Mouse (Mus musculus) left cerebral cortex, postnatal 14 days (tissue): ENCODE results near the gene Tnk1. TPM values are rescaled to one million over a fixed set of nuclear protein-coding genes. Genes with fewer than 3 reads are reported as not detected.

Source experiments
- DNase-seq, 2 experiments: peaks; one replicate each; pipeline ENCODE4 v3.0.0; 2021 to 2022; ENCODE audit warnings: low spot score in 2 of 2, mixed read lengths in 1 of 2
- intact Hi-C: fragments of 180-260 bp; cut with DNase I; formaldehyde crosslinking; loops from one replicate; pipeline ENCODE4 v1.15.1; 2025
- microRNA-seq, 2 experiments: library from miRNA; unstranded; fragments of <30 nt; microRNA quantifications; one replicate each; pipeline ENCODE4 v1.2.0; 2022
- total RNA-seq, 2 experiments: library from RNA; stranded (reverse); gene quantifications; 2 replicates each; pipeline ENCODE4 v1.2.3; 2021

Tnk1 gene
- total RNA-seq, 2 experiments from 2014 or later, result not detected

- intact Hi-C loops, result no loop called here
- no peak for DNase-seq
These were observed 40.2 kb downstream of the Tnk1 start, which contains the start of gene Spem2 for GRCm38 (mm10) chr11:69818365-69818764. Gene Spem2, minus strand, starts transcription at chr11:69818465.

- no peak for DNase-seq
These were observed 42.0 kb downstream of the Tnk1 start for GRCm38 (mm10) chr11:69816520-69816919.

GRCm38 (mm10) chr11:69815155-69815554 lies 43.4 kb downstream of the Tnk1 start, which contains the start of gene Gm39566:
Gene Gm39566, minus strand, starts transcription at chr11:69815298.
- no peak for DNase-seq
- intact Hi-C loops, result no loop called here

More at GRCm38 (mm10) chr11:69816520-69816919, 42.0 kb downstream of the Tnk1 start:
- intact Hi-C loops, result no loop called here

- intact Hi-C loops, result no loop called here
- no peak for DNase-seq
These were observed 48.2 kb downstream of the Tnk1 start for GRCm38 (mm10) chr11:69810280-69810679.

- intact Hi-C loops, result no loop called here
These were observed 50.9 kb downstream of the Tnk1 start for GRCm38 (mm10) chr11:69807641-69808040.

GRCm38 (mm10) chr11:69806378-69806777 lies 52.2 kb downstream of the Tnk1 start:
- intact Hi-C loops, result no loop called here
- DNase-seq, result no peak

More at GRCm38 (mm10) chr11:69807641-69808040, 50.9 kb downstream of the Tnk1 start:
- no peak for DNase-seq

GRCm38 (mm10) chr11:69804972-69805909 lies 53.3 kb downstream of the Tnk1 start, which contains the start of gene Tmem102:
Gene Tmem102, minus strand, starts transcription at chr11:69805624.
- intact Hi-C loops, result loop anchor here (5.0 kb wide), 1 partner anchor 72 kb away; the partner anchor contains the start of gene Tmem95
- DNase-seq, result no peak

- no peak for DNase-seq
- intact Hi-C loops, result loop anchor here (5.0 kb wide), 1 partner anchor 73 kb away; the partner anchor contains the start of gene Tmem95
These were observed 53.9 kb downstream of the Tnk1 start for GRCm38 (mm10) chr11:69804652-69804940.

- intact Hi-C loops, result loop anchor here (2.0 to 5.0 kb wide), 3 partner anchors 33 to 73 kb away; partner anchors contain the start of genes Nlgn2, Tmem95 and Zbtb4
- DNase-seq, result peak; percentile 59 to 74
These were observed 54.5 kb downstream of the Tnk1 start for GRCm38 (mm10) chr11:69803786-69804651.

GRCm38 (mm10) chr11:69803328-69803727 lies 55.2 kb downstream of the Tnk1 start:
- intact Hi-C loops, result loop anchor here (2.0 to 5.0 kb wide), 3 partner anchors 33 to 74 kb away; partner anchors contain the start of genes Nlgn2, Tmem95 and Zbtb4
- no peak for DNase-seq

- intact Hi-C loops, result loop anchor here (2.0 to 5.0 kb wide), 3 partner anchors 34 to 75 kb away; partner anchors contain the start of genes Nlgn2, Tmem95 and Zbtb4
- DNase-seq, result peak; percentile 43 to 82
These were observed 55.9 kb downstream of the Tnk1 start for GRCm38 (mm10) chr11:69802648-69803105.

GRCm38 (mm10) chr11:69801379-69801977 lies 57.1 kb downstream of the Tnk1 start, which contains the start of gene Fgf11:
Gene Fgf11, minus strand, starts transcription at chr11:69801857.
- no peak for DNase-seq
- intact Hi-C loops, result loop anchor here (5.0 kb wide), 1 partner anchor 76 kb away; the partner anchor contains the start of gene Tmem95

Small RNA genes within 50 kb of the gene (microRNA-seq; reads per million reads assigned to microRNA genes)
- gene Mir6924, result 0 reads per million in 2 experiments

Other genes starting within 250 kb of the Tnk1 start
- not detected for gene Shbg, start 240.8 kb downstream of the Tnk1 start, total RNA-seq
- gene Sat2, start 236.7 kb downstream of the Tnk1 start, total RNA-seq, result 10 to 100 TPM in 1 of 2 experiments, 1 to 10 TPM in 1; 9.9 to 10.2 TPM
- gene Fxr2, start 225.7 kb downstream of the Tnk1 start, total RNA-seq, result 100 to 1,000 TPM; 107 TPM
- gene Sox15, start 203.4 kb downstream of the Tnk1 start, total RNA-seq, result not detected
- gene Mpdu1, start 196.1 kb downstream of the Tnk1 start, total RNA-seq, result 10 to 100 TPM; 77.6 to 83.7 TPM
- gene Cd68, start 192.6 kb downstream of the Tnk1 start, total RNA-seq, result 10 to 100 TPM; 13.5 to 13.8 TPM
- gene Eif4a1, start 186.3 kb downstream of the Tnk1 start, total RNA-seq, result 100 to 1,000 TPM; 368 to 371 TPM
- gene Senp3, start 176.6 kb downstream of the Tnk1 start, total RNA-seq, result 100 to 1,000 TPM in 1 of 2 experiments, 10 to 100 TPM in 1; 91.5 to 102 TPM
- 1 to 10 TPM; 1.7 to 2.0 TPM for gene Tnfsf13, start 172.9 kb downstream of the Tnk1 start, total RNA-seq
- 1 to 10 TPM; 5.8 to 7.6 TPM for gene Tnfsf12, start 162.9 kb downstream of the Tnk1 start, total RNA-seq
- under 1 TPM; 0.81 to 0.95 TPM for gene Tnfsfm13, start 162.6 kb downstream of the Tnk1 start, total RNA-seq
- gene Polr2a, start 100.1 kb downstream of the Tnk1 start, total RNA-seq, result 10 to 100 TPM; 54.3 to 54.4 TPM
- gene Slc35g3, start 96.8 kb downstream of the Tnk1 start, total RNA-seq, result not detected
- gene Zbtb4, start 92.8 kb downstream of the Tnk1 start, total RNA-seq, result 10 to 100 TPM; 71.1 to 86.9 TPM
- gene Chrnb1, start 62.8 kb downstream of the Tnk1 start, total RNA-seq, result under 1 TPM; 0.76 to 0.79 TPM
- gene Fgf11, start 56.9 kb downstream of the Tnk1 start, total RNA-seq, result 10 to 100 TPM; 15.4 to 20.4 TPM
- not detected for gene Tmem102, start 53.1 kb downstream of the Tnk1 start, total RNA-seq
- gene Gm39566, start 43.4 kb downstream of the Tnk1 start, total RNA-seq, result not detected
- not detected for gene Spem2, start 40.3 kb downstream of the Tnk1 start, total RNA-seq
- gene Spem1, start 36.5 kb downstream of the Tnk1 start, total RNA-seq, result under 1 TPM in 1 of 2 experiments, not detected in 1; 0.32 TPM
- gene Nlgn2, start 20.9 kb downstream of the Tnk1 start, total RNA-seq, result 100 to 1,000 TPM; 277 to 281 TPM
- 100 to 1,000 TPM; 160 to 167 TPM for gene Tmem256, start 20.2 kb downstream of the Tnk1 start, total RNA-seq
- 10 to 100 TPM; 19.5 to 22.3 TPM for gene Plscr3, start 12.4 kb downstream of the Tnk1 start, total RNA-seq
- gene Tmem95, start 19.3 kb upstream of the Tnk1 start, total RNA-seq, result not detected
- 1 to 10 TPM in 1 of 2 experiments, under 1 TPM in 1; 0.86 to 1.4 TPM for gene Kctd11, start 22.7 kb upstream of the Tnk1 start, total RNA-seq
- gene Acap1, start 36.8 kb upstream of the Tnk1 start, total RNA-seq, result not detected
- gene 2810408A11Rik, start 42.3 kb upstream of the Tnk1 start, total RNA-seq, result under 1 TPM in 1 of 2 experiments, not detected in 1; 0.38 TPM
- gene Neurl4, start 42.3 kb upstream of the Tnk1 start, total RNA-seq, result 100 to 1,000 TPM; 121 to 125 TPM
- 10 to 100 TPM; 24.9 to 26.0 TPM for gene Gps2, start 55.2 kb upstream of the Tnk1 start, total RNA-seq
- 100 to 1,000 TPM; 468 to 473 TPM for gene Eif5a, start 63.2 kb upstream of the Tnk1 start, total RNA-seq
- 10 to 100 TPM in 1 of 2 experiments, 1 to 10 TPM in 1; 8.4 to 11.3 TPM for gene Ybx2, start 77.1 kb upstream of the Tnk1 start, total RNA-seq
- gene Slc2a4, start 89.5 kb upstream of the Tnk1 start, total RNA-seq, result 1 to 10 TPM; 1.9 to 2.4 TPM
- gene Cldn7, start 106.0 kb upstream of the Tnk1 start, total RNA-seq, result not detected
- gene Ctdnep1, start 122.4 kb upstream of the Tnk1 start, total RNA-seq, result 100 to 1,000 TPM; 115 TPM
- 100 to 1,000 TPM; 103 to 107 TPM for gene Elp5, start 123.8 kb upstream of the Tnk1 start, total RNA-seq
- 100 to 1,000 TPM; 213 to 217 TPM for gene Gabarap, start 132.4 kb upstream of the Tnk1 start, total RNA-seq
- 10 to 100 TPM; 39.2 to 40.2 TPM for gene Phf23, start 137.0 kb upstream of the Tnk1 start, total RNA-seq
- gene Dvl2, start 141.9 kb upstream of the Tnk1 start, total RNA-seq, result 10 to 100 TPM; 27.3 to 30.0 TPM
- 10 to 100 TPM; 50.7 to 53.6 TPM for gene Acadvl, start 156.7 kb upstream of the Tnk1 start, total RNA-seq
- 1,000 to 10,000 TPM in 1 of 2 experiments, 100 to 1,000 TPM in 1; 1,000 to 1,075 TPM for gene Dlg4, start 158.2 kb upstream of the Tnk1 start, total RNA-seq
- 1 to 10 TPM; 1.9 to 2.4 TPM for gene Asgr1, start 195.4 kb upstream of the Tnk1 start, total RNA-seq
- not detected for gene Asgr2, start 233.9 kb upstream of the Tnk1 start, total RNA-seq